Mouse (Mus musculus) liver, postnatal 0 days (tissue): Measurements from ENCODE around the gene Thsd4. TPM values are rescaled to one million over a fixed set of nuclear protein-coding genes. Genes with fewer than 3 reads are reported as not detected.

Source experiments
- ATAC-seq: fragments of 200-750 bp; cut with Nextera tagmentation; 2 replicates; pipeline ENCODE4 v1.8.0; 2017; ENCODE audit warnings: mild to moderate bottlenecking, moderate library complexity
- DNase-seq: peaks from one replicate; pipeline ENCODE4 v3.0.0-alpha.2; 2016
- H3K27ac ChIP-seq: fragments of 300-500 bp; sonication (generic); 2 replicates; pipeline ENCODE4 v1.5.1; 2014; ENCODE audit warnings: antibody characterized with exemption, moderate library complexity, mild to moderate bottlenecking, low read depth
- H3K27me3 ChIP-seq: fragments of 300-500 bp; sonication (generic); 2 replicates; pipeline ENCODE4 v1.6.1; 2014; ENCODE audit warnings: low read length, control low read depth, mixed read lengths; ENCODE audit not compliant: insufficient read depth
- H3K36me3 ChIP-seq: fragments of 300-500 bp; sonication (generic); replicated peaks from 2 replicates; pipeline ENCODE4 v1.6.1; 2014; ENCODE audit warnings: mild to moderate bottlenecking, control low read depth, low read length, moderate library complexity, mixed read lengths; ENCODE audit not compliant: insufficient read depth
- H3K4me1 ChIP-seq: fragments of 300-500 bp; sonication (generic); 2 replicates; pipeline ENCODE4 v1.6.1; 2014; ENCODE audit warnings: antibody characterized with exemption, mild to moderate bottlenecking, control low read depth; ENCODE audit not compliant: insufficient read depth
- H3K4me2 ChIP-seq: fragments of 300-500 bp; sonication (generic); 2 replicates; pipeline ENCODE4 v1.6.1; 2014; ENCODE audit warnings: low read depth, mild to moderate bottlenecking, low read length, moderate library complexity, mixed read lengths
- H3K4me3 ChIP-seq: fragments of 300-500 bp; sonication (generic); 2 replicates; pipeline ENCODE4 v1.5.1; 2014; ENCODE audit warnings: low read depth, low read length
- H3K9ac ChIP-seq: fragments of 300-500 bp; sonication (generic); replicated peaks from 2 replicates; pipeline ENCODE4 v1.6.1; 2014; ENCODE audit warnings: mild to moderate bottlenecking, moderate library complexity
- H3K9me3 ChIP-seq: fragments of 300-500 bp; sonication (generic); 2 replicates; pipeline ENCODE4 v1.6.1; 2016; ENCODE audit warnings: mild to moderate bottlenecking, control low read depth, low read length, mixed read lengths
- CTCF ChIP-seq: sonication (generic); IDR thresholded peaks from 2 replicates; pipeline ENCODE4 v1.5.1; 2016; ENCODE audit warnings: antibody characterized with exemption, low read depth
- EP300 ChIP-seq: IDR thresholded peaks from 2 replicates; pipeline ENCODE4 v1.6.1; 2016; ENCODE audit warnings: antibody characterized with exemption, low read depth, mild to moderate bottlenecking
- WGBS: fragments of 180-500 bp; shearing (Covaris S2); extraction: QIAGEN DNeasy Blood & Tissue Kit; methylation state at CpG from one replicate; pipeline ENCODE4 v1.1.7; 2014; ENCODE audit not compliant: insufficient replicate concordance; 5-methylcytosine and 5-hydroxymethylcytosine counted together
- polyA plus RNA-seq: library from polyadenylated mRNA; unstranded; fragments of >200 nt; fragmentation: Nextera tagmentation; extraction: Ambion mirVana; gene quantifications from 2 replicates; pipeline ENCODE4 v1.2.1, GENCODE M21; 2015

Thsd4 gene
- polyA plus RNA-seq, 1 experiment from 2014 or later: 0.70 TPM

GRCm38 (mm10) chr9:60367617-60368305, 154.1 kb downstream of the Thsd4 start:
- no peak overlapping the region for H3K27ac ChIP-seq
- TF ChIP-seq EP300 (peak; percentile 42; the same call in 1 of the 2 replicates), CTCF (no peak)
- ATAC-seq: peak; percentile 77
- no peak for DNase-seq
- H3K9ac ChIP-seq: no peak overlapping the region
- no peaks in the 10 kb centered on the region for H3K36me3 ChIP-seq
- H3K4me1 ChIP-seq: no peaks in the 10 kb centered on the region; the same call in 1 of the 2 replicates
- H3K9me3 ChIP-seq: no peaks in the 10 kb centered on the region
- no peak overlapping the region for H3K4me3 ChIP-seq
- H3K27me3 ChIP-seq: no peaks in the 10 kb centered on the region
- no peak overlapping the region for H3K4me2 ChIP-seq
- WGBS: 57% methylated on average over 10 of the region's 10 CpGs

GRCm38 (mm10) chr9:60364166-60364781, 157.6 kb downstream of the Thsd4 start:
- no peaks in the 10 kb centered on the region for H3K27me3 ChIP-seq
- H3K4me3 ChIP-seq: no peak overlapping the region
- H3K9me3 ChIP-seq: no peaks in the 10 kb centered on the region
- no peaks in the 10 kb centered on the region for H3K36me3 ChIP-seq
- H3K9ac ChIP-seq: no peak overlapping the region
- 55% methylated on average over 14 of the region's 14 CpGs for WGBS
- no peak overlapping the region for H3K4me2 ChIP-seq
- ATAC-seq (no peak), DNase-seq (no peak)
- no peaks in the 10 kb centered on the region; the same call in 1 of the 2 replicates for H3K4me1 ChIP-seq
- H3K27ac ChIP-seq: no peak overlapping the region
- TF ChIP-seq CTCF: no peak
- no peak for TF ChIP-seq EP300

GRCm38 (mm10) chr9:60352351-60352750, 169.5 kb downstream of the Thsd4 start:
- Histone ChIP-seq H3K27me3 (no peaks in the 10 kb centered on the region), H3K9ac (no peak overlapping the region), H3K36me3 (no peaks in the 10 kb centered on the region), H3K4me2 (no peak overlapping the region), H3K4me1 (no peaks in the 10 kb centered on the region), H3K4me3 (no peak overlapping the region), H3K9me3 (no peaks in the 10 kb centered on the region), H3K27ac (no peak overlapping the region)
- no peak for TF ChIP-seq CTCF
- 66% methylated on average over 4 of the region's 4 CpGs for WGBS
- ATAC-seq (no peak), DNase-seq (no peak)

- TF ChIP-seq CTCF (no peak), EP300 (no peak)
- Histone ChIP-seq H3K4me2 (no peak overlapping the region), H3K9me3 (no peaks in the 10 kb centered on the region), H3K27ac (no peak overlapping the region), H3K36me3 (no peaks in the 10 kb centered on the region), H3K4me3 (no peak overlapping the region), H3K27me3 (no peaks in the 10 kb centered on the region), H3K9ac (no peak overlapping the region), H3K4me1 (no peaks in the 10 kb centered on the region)
- ATAC-seq: no peak
- WGBS: 77% methylated on average over 6 of the region's 6 CpGs
- no peak for DNase-seq
Measured at GRCm38 (mm10) chr9:60351153-60351552, 170.7 kb downstream of the Thsd4 start.

GRCm38 (mm10) chr9:60336147-60336546, 185.7 kb downstream of the Thsd4 start:
- TF ChIP-seq EP300 (no peak), CTCF (no peak)
- Histone ChIP-seq H3K4me2 (no peak overlapping the region), H3K36me3 (no peaks in the 10 kb centered on the region), H3K4me1 (no peaks in the 10 kb centered on the region), H3K9me3 (no peaks in the 10 kb centered on the region), H3K9ac (no peak overlapping the region), H3K27ac (no peak overlapping the region), H3K27me3 (no peaks in the 10 kb centered on the region), H3K4me3 (no peak overlapping the region)
- ATAC-seq: no peak
- WGBS: 74% methylated on average over 5 of the region's 5 CpGs
- no peak for DNase-seq

- DNase-seq (no peak), ATAC-seq (no peak)
- Histone ChIP-seq H3K27ac (no peak overlapping the region), H3K4me2 (no peak overlapping the region), H3K4me3 (no peak overlapping the region), H3K27me3 (no peaks in the 10 kb centered on the region), H3K9ac (no peak overlapping the region), H3K36me3 (no peaks in the 10 kb centered on the region), H3K4me1 (no peaks in the 10 kb centered on the region), H3K9me3 (no peaks in the 10 kb centered on the region)
- WGBS: 82% methylated on average over 6 of the region's 6 CpGs
- no peak for TF ChIP-seq EP300
- TF ChIP-seq CTCF: no peak
Measured at GRCm38 (mm10) chr9:60335455-60335854, 186.4 kb downstream of the Thsd4 start.
